Mouse (Mus musculus): ENCODE data around the gene 9530003J23Rik. TPM values are rescaled to one million over a fixed set of nuclear protein-coding genes. Genes with fewer than 3 reads are reported as not detected.

The 9530003J23Rik gene
- polyA plus RNA-seq, 1 experiment: not detected

DNA sequence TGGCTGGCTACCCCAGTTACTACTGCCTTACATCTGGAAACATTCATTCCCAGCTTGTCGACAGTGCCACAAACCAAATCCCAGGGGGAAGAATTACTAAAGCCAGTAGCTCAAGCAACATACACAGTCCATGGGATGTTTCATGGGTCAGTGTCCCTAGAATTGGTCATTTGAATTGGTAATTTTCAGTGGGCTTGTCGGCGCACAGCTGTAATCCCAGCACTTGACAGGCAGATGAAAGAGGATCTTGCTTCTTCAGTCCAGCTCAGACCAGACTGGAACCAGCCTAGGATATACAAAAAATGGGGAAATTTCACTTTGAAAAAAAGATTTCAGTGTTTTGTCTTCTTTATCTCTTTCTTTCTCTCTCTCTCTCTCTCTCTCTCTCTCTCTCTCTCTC lies 38.8 kb downstream of the 9530003J23Rik start:
- no peaks in the 10 kb centered on the region for H3K36me3 ChIP-seq (ENCODE audit: control insufficient read depth, insufficient read depth, low read length, poor library complexity, severe bottlenecking)
- no peak overlapping the region for H3K9ac ChIP-seq (ENCODE audit: low read depth, poor library complexity, severe bottlenecking)
- TF ChIP-seq POLR2A (IDR thresholded peaks at IDR 0.05; ENCODE audit: insufficient read depth, low read length): no peak
- TF ChIP-seq CTCF (IDR thresholded peaks at IDR 0.05; ENCODE audit: low read depth, low read length): no peak
- TF ChIP-seq EP300 (IDR thresholded peaks at IDR 0.05; ENCODE audit: insufficient read depth, low read depth, low read length): no peak
- H3K4me1 ChIP-seq (ENCODE audit: control insufficient read depth, insufficient read depth, low read length): no peaks in the 10 kb centered on the region
- no peak overlapping the region for H3K27ac ChIP-seq (ENCODE audit: insufficient read depth, low read length)
- H3K9me3 ChIP-seq (replicated peaks; ENCODE audit: control insufficient read depth, insufficient read depth, low read length, poor library complexity, severe bottlenecking): no peaks in the 10 kb centered on the region
- H3K4me3 ChIP-seq (ENCODE audit: low read depth, low read length): no peak overlapping the region
- no peaks in the 10 kb centered on the region for H3K27me3 ChIP-seq (ENCODE audit: control insufficient read depth, insufficient read depth, low read length, poor library complexity, severe bottlenecking)

DNA sequence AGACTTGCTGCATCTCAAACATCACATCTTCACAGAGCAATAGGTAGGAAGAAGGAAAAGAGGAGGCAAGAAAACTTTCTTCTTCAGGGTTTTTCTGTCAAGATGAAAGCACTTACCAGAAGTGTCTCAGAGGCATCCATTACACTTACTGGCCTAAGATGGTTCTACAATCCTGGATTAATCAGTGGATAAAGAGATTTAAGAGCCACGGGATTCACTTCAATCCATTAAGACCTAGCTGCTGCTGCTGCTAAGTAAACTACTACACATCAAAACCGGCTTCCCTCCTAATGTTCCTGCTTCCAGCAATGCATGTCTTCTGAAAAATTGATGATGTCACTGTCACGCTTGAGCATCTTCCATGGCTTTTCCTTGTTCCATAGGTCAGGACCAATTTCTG lies 41.8 kb downstream of the 9530003J23Rik start:
- no peak overlapping the region for H3K9ac ChIP-seq (ENCODE audit: low read depth, poor library complexity, severe bottlenecking)
- H3K4me3 ChIP-seq (ENCODE audit: low read depth, low read length): no peak overlapping the region
- H3K27ac ChIP-seq (ENCODE audit: insufficient read depth, low read length): no peak overlapping the region
- H3K36me3 ChIP-seq (ENCODE audit: control insufficient read depth, insufficient read depth, low read length, poor library complexity, severe bottlenecking): no peaks in the 10 kb centered on the region
- no peaks in the 10 kb centered on the region for H3K4me1 ChIP-seq (ENCODE audit: control insufficient read depth, insufficient read depth, low read length)
- TF ChIP-seq POLR2A (IDR thresholded peaks at IDR 0.05; ENCODE audit: insufficient read depth, low read length) (no peak), EP300 (IDR thresholded peaks at IDR 0.05; ENCODE audit: insufficient read depth, low read depth, low read length) (no peak), CTCF (IDR thresholded peaks at IDR 0.05; ENCODE audit: low read depth, low read length) (no peak)
- no peaks in the 10 kb centered on the region for H3K27me3 ChIP-seq (ENCODE audit: control insufficient read depth, insufficient read depth, low read length, poor library complexity, severe bottlenecking)
- no peaks in the 10 kb centered on the region for H3K9me3 ChIP-seq (replicated peaks; ENCODE audit: control insufficient read depth, insufficient read depth, low read length, poor library complexity, severe bottlenecking)

DNA sequence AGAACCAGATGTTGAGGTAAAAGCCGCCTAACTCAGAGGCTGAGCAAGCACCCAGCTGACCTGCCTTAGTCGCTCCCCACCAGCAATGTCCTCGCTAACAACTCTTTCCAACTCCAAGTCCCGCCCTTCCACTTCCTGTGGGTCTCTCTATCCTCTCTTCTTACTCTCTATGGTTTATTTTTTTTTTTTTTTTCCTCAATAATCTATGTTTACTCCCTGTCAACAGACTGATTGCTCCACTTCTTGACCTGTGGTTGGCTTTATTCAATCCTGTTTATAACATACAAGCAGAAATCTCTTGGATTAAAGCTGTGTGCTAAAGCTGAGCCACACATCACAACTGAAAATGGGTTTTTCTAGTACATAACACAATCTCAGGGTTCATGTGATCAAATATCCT lies 42.8 kb downstream of the 9530003J23Rik start:
- Histone ChIP-seq H3K4me3 (ENCODE audit: low read depth, low read length) (peak overlapping the region; percentile 1; the same call in 1 of the 2 replicates), H3K27ac (ENCODE audit: insufficient read depth, low read length) (no peak overlapping the region), H3K9me3 (replicated peaks; ENCODE audit: control insufficient read depth, insufficient read depth, low read length, poor library complexity, severe bottlenecking) (no peaks in the 10 kb centered on the region), H3K27me3 (ENCODE audit: control insufficient read depth, insufficient read depth, low read length, poor library complexity, severe bottlenecking) (no peaks in the 10 kb centered on the region), H3K4me1 (ENCODE audit: control insufficient read depth, insufficient read depth, low read length) (no peaks in the 10 kb centered on the region), H3K36me3 (ENCODE audit: control insufficient read depth, insufficient read depth, low read length, poor library complexity, severe bottlenecking) (no peaks in the 10 kb centered on the region), H3K9ac (ENCODE audit: low read depth, poor library complexity, severe bottlenecking) (no peak overlapping the region)
- TF ChIP-seq POLR2A (IDR thresholded peaks at IDR 0.05; ENCODE audit: insufficient read depth, low read length) (no peak), EP300 (IDR thresholded peaks at IDR 0.05; ENCODE audit: insufficient read depth, low read depth, low read length) (no peak), CTCF (IDR thresholded peaks at IDR 0.05; ENCODE audit: low read depth, low read length) (no peak)

DNA sequence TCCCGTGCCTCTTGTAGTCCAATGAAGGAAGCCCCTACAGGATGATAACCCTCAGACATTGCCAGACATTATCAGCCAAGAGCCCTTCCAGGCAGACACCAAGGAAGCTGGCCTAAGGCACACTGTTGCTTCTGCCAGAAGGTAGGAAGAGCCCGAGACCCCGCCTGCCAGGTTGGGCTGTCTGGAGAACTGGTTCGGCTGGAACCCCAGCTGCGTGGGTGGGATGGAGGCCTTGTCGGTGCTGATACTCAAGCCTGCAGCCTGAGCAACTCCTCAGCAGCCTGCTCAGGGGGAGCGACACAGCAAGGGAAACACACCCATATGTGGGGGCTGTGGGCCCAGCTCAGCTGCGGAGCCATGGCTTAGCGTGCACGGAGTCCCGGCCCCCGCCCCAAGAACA lies 43.5 kb downstream of the 9530003J23Rik start:
- Histone ChIP-seq H3K4me3 (ENCODE audit: low read depth, low read length) (no peak overlapping the region), H3K4me1 (ENCODE audit: control insufficient read depth, insufficient read depth, low read length) (no peaks in the 10 kb centered on the region), H3K27ac (ENCODE audit: insufficient read depth, low read length) (no peak overlapping the region), H3K27me3 (ENCODE audit: control insufficient read depth, insufficient read depth, low read length, poor library complexity, severe bottlenecking) (no peaks in the 10 kb centered on the region), H3K9me3 (replicated peaks; ENCODE audit: control insufficient read depth, insufficient read depth, low read length, poor library complexity, severe bottlenecking) (no peaks in the 10 kb centered on the region), H3K9ac (ENCODE audit: low read depth, poor library complexity, severe bottlenecking) (no peak overlapping the region), H3K36me3 (ENCODE audit: control insufficient read depth, insufficient read depth, low read length, poor library complexity, severe bottlenecking) (no peaks in the 10 kb centered on the region)
- no peak for TF ChIP-seq POLR2A (IDR thresholded peaks at IDR 0.05; ENCODE audit: insufficient read depth, low read length)
- TF ChIP-seq CTCF (IDR thresholded peaks at IDR 0.05; ENCODE audit: low read depth, low read length): no peak
- TF ChIP-seq EP300 (IDR thresholded peaks at IDR 0.05; ENCODE audit: insufficient read depth, low read depth, low read length): no peak

DNA sequence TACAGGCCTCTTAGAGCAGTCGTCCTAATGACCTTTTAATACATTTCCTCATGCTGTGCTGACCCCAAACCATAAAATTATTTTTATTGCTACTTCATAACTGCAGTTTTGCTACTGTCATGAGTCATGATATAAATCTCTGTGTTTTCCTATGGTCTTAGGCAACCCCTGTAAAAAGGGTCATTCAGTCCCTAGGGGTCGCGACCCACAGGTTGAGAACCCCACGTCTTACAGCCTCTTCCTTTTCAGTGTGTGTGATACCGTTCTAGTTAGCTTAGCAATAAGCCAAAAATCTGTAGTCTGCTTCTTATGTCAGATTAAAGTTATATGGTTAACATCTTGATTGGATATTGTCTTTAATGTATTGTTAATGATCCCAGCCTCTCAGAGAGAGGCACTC lies 45.1 kb downstream of the 9530003J23Rik start:
- no peak for TF ChIP-seq CTCF (IDR thresholded peaks at IDR 0.05; ENCODE audit: low read depth, low read length)
- TF ChIP-seq EP300 (IDR thresholded peaks at IDR 0.05; ENCODE audit: insufficient read depth, low read depth, low read length): no peak
- no peak for TF ChIP-seq POLR2A (IDR thresholded peaks at IDR 0.05; ENCODE audit: insufficient read depth, low read length)
- Histone ChIP-seq H3K27me3 (ENCODE audit: control insufficient read depth, insufficient read depth, low read length, poor library complexity, severe bottlenecking) (no peaks in the 10 kb centered on the region), H3K4me3 (ENCODE audit: low read depth, low read length) (no peak overlapping the region), H3K4me1 (ENCODE audit: control insufficient read depth, insufficient read depth, low read length) (no peaks in the 10 kb centered on the region), H3K36me3 (ENCODE audit: control insufficient read depth, insufficient read depth, low read length, poor library complexity, severe bottlenecking) (no peaks in the 10 kb centered on the region), H3K27ac (ENCODE audit: insufficient read depth, low read length) (no peak overlapping the region), H3K9ac (ENCODE audit: low read depth, poor library complexity, severe bottlenecking) (no peak overlapping the region), H3K9me3 (replicated peaks; ENCODE audit: control insufficient read depth, insufficient read depth, low read length, poor library complexity, severe bottlenecking) (no peaks in the 10 kb centered on the region)

DNA sequence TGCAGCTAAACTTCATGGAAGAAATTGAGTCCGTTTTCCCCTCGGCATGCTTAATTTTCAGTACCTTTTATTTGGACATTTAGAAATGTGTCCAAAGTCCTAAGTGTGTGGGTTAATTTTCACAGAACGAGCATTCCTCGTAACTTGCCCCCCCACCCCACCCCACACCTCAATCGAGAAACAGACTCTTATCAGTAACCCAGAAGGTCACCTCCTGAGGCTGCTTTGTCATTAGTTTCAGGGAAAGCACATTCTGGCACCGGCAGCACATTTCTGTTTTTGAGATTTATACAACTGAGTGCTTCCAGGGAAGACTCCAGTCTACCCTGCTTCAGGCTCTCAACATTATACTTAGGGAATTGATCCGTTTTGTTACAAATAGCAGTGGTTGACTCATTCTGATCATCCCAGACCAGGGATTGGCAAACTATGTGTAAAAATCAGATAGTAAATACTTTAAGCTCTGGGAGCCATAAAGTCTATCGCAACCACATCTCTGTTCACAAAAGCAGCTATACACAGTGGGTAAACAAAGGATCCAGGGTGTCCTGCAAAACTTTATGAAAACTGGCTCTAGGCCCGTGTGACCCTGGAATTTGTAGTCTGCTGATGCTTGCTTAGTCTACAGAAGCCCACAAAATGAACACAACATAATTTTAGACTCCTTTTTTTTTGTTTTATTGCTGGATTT lies 53.0 kb downstream of the 9530003J23Rik start:
- Histone ChIP-seq H3K27me3 (ENCODE audit: control insufficient read depth, insufficient read depth, low read length, poor library complexity, severe bottlenecking) (no peaks in the 10 kb centered on the region), H3K9me3 (replicated peaks; ENCODE audit: control insufficient read depth, insufficient read depth, low read length, poor library complexity, severe bottlenecking) (no peaks in the 10 kb centered on the region), H3K4me3 (ENCODE audit: low read depth, low read length) (no peak overlapping the region), H3K9ac (ENCODE audit: low read depth, poor library complexity, severe bottlenecking) (no peak overlapping the region), H3K27ac (ENCODE audit: insufficient read depth, low read length) (no peak overlapping the region), H3K4me1 (ENCODE audit: control insufficient read depth, insufficient read depth, low read length) (no peaks in the 10 kb centered on the region), H3K36me3 (ENCODE audit: control insufficient read depth, insufficient read depth, low read length, poor library complexity, severe bottlenecking) (no peaks in the 10 kb centered on the region)
- no peak for TF ChIP-seq POLR2A (IDR thresholded peaks at IDR 0.05; ENCODE audit: insufficient read depth, low read length)
- no peak for TF ChIP-seq EP300 (IDR thresholded peaks at IDR 0.05; ENCODE audit: insufficient read depth, low read depth, low read length)
- TF ChIP-seq CTCF (IDR thresholded peaks at IDR 0.05; ENCODE audit: low read depth, low read length): no peak

Other genes starting within 250 kb of the 9530003J23Rik start
- not detected in 2 replicates for gene Lrrc10, start 193.4 kb downstream of the 9530003J23Rik start, polyA plus RNA-seq (2011; ENCODE audit: insufficient read depth, insufficient read length, low read depth, missing spikeins)
- 974 and 1,034 TPM in 2 replicates for gene Cct2, start 174.9 kb downstream of the 9530003J23Rik start, polyA plus RNA-seq (2011; ENCODE audit: insufficient read depth, insufficient read length, low read depth, missing spikeins)
- 43.3 and 49.0 TPM in 2 replicates for gene Frs2, start 90.2 kb downstream of the 9530003J23Rik start, polyA plus RNA-seq (2011; ENCODE audit: insufficient read depth, insufficient read length, low read depth, missing spikeins)
- 60.6 and 65.1 TPM in 2 replicates for gene Yeats4, start 14.2 kb downstream of the 9530003J23Rik start, polyA plus RNA-seq (2011; ENCODE audit: insufficient read depth, insufficient read length, low read depth, missing spikeins)
- not detected in 2 replicates for gene Lyz2, start 43.6 kb upstream of the 9530003J23Rik start, polyA plus RNA-seq (2011; ENCODE audit: insufficient read depth, insufficient read length, low read depth, missing spikeins)
- gene Lyz1, start 54.2 kb upstream of the 9530003J23Rik start, polyA plus RNA-seq (2011; ENCODE audit: insufficient read depth, insufficient read length, low read depth, missing spikeins): not detected in 2 replicates
- 205 and 225 TPM in 2 replicates for gene Cpsf6, start 141.3 kb upstream of the 9530003J23Rik start, polyA plus RNA-seq (2011; ENCODE audit: insufficient read depth, insufficient read length, low read depth, missing spikeins)